Mouse (Mus musculus): ENCODE data around the gene Galnt17. TPM values are rescaled to one million over a fixed set of nuclear protein-coding genes. Genes with fewer than 3 reads are reported as not detected.

The Galnt17 gene
- polyA plus RNA-seq, 1 experiment from 2014 or later, result 3.6 TPM

DNA sequence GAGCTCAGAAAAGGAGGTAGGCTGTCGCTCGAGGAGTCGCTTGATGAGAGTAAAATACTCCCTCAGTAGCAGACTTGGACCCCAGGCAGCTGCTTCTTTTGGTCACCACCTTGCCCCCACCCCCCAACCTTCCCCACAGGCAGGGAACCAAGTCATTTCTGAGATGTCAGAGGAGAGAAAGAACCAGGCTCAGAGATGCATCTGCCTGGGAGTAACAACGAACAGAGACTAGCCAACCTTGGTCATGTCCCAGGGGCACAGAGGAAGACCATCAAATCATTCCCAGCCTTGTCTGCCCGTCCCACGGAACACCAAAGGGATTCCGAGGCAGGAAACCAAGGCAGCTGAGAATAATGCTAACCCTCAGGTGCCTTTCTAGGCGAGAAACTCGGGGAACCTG lies 293.0 kb downstream of the Galnt17 start:
- DNase-seq (ENCODE audit: low spot score) (no peak), ATAC-seq (no peak)
- 84% methylated on average over 9 of the region's 9 CpGs for WGBS
- Histone ChIP-seq H3K4me1 (ENCODE audit: control insufficient read depth, insufficient read depth, low read length) (peaks cover 12% of the 10 kb centered on the region; the same call in 1 of the 2 replicates), H3K4me3 (ENCODE audit: low read depth, low read length) (no peak overlapping the region), H3K9me3 (replicated peaks; ENCODE audit: control insufficient read depth, low read length) (no peaks in the 10 kb centered on the region), H3K9ac (ENCODE audit: low read length) (no peak overlapping the region), H3K4me2 (ENCODE audit: low read length) (no peak overlapping the region), H3K27ac (ENCODE audit: low read depth, low read length) (no peak overlapping the region), H3K36me3 (ENCODE audit: control insufficient read depth, insufficient read depth, low read length) (no peaks in the 10 kb centered on the region), H3K27me3 (replicated peaks; ENCODE audit: control insufficient read depth, insufficient read depth, low read length) (no peaks in the 10 kb centered on the region)

DNA sequence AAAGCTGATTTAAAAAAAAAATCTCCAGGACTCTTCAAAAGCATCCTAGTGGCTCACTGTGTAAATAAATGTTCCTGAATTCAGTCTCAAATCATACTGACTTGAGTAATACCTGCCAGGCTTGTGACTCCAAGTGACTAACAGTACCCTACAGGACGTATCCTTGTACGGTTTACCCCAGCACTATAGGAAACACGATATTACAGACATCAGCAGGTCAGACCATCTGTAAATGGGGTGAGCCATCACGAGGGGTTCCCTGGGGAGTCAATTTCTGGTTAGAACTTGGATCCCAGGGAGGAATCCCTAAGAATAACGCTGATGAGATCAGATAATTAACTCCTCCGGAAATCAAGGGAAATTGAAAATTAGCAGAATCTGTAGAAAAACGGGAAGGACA lies 294.5 kb downstream of the Galnt17 start:
- no peak overlapping the region for H3K4me2 ChIP-seq (ENCODE audit: low read length)
- ATAC-seq, result no peak

DNA sequence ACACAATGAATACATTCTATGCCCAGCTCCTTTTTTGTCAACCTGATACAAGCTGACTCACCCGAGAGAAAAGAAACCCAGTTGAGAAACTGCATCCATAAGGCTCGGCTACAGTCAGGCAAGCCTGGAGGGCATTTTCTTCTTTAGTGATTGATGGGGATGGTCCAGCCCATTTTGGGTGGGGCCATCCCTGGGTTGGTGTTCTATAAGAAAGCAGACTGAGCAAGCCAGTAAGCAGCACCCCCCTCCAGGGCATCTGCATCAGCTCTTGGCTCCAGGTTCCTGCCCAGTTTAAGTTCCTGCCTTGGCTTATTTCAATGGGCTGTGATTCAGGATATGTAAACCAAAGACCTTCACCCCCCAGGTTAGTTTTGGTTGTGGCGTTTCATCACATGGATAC lies 295.2 kb downstream of the Galnt17 start:
- DNase-seq (ENCODE audit: low spot score), result no peak

More for the DNA sequence above, 294.5 kb downstream of the Galnt17 start:
- H3K27ac ChIP-seq (ENCODE audit: low read depth, low read length), result no peak overlapping the region
- WGBS, result 80% methylated on average over 7 of the region's 7 CpGs
- H3K27me3 ChIP-seq (replicated peaks; ENCODE audit: control insufficient read depth, insufficient read depth, low read length), result no peaks in the 10 kb centered on the region
- DNase-seq (ENCODE audit: low spot score), result no peak
- no peak overlapping the region for H3K9ac ChIP-seq (ENCODE audit: low read length)
- no peaks in the 10 kb centered on the region for H3K9me3 ChIP-seq (replicated peaks; ENCODE audit: control insufficient read depth, low read length)
- H3K36me3 ChIP-seq (ENCODE audit: control insufficient read depth, insufficient read depth, low read length), result no peaks in the 10 kb centered on the region
- no peak overlapping the region for H3K4me3 ChIP-seq (ENCODE audit: low read depth, low read length)
- H3K4me1 ChIP-seq (ENCODE audit: control insufficient read depth, insufficient read depth, low read length), result 0 out of 2 replicates have a peak, but pooled peaks cover 1% of the 10 kb centered on the region

DNA sequence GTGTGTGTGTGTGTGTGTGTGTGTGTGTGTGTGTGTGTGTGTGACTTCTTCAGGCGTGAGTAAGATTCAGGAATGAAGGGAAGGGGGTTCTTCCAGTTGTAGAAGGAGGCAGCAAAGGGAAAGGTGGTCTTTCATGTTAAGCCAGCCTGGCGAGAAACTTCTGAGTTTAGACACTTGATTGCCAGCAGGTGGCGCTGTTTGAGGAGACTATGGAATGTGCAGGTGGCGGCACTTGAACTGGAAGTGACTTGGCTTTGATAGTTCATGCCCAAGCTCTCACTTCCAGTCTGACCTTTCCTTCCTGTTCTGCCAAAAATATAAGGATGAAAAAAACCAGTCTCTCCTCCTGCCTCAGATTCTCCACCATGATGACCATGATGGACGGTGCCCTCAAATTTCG lies 298.8 kb downstream of the Galnt17 start:
- Histone ChIP-seq H3K9me3 (replicated peaks; ENCODE audit: control insufficient read depth, low read length) (0 out of 2 replicates have a peak, but pooled peaks cover 3% of the 10 kb centered on the region), H3K4me3 (ENCODE audit: low read depth, low read length) (no peak overlapping the region), H3K9ac (ENCODE audit: low read length) (no peak overlapping the region), H3K4me2 (ENCODE audit: low read length) (no peak overlapping the region), H3K4me1 (ENCODE audit: control insufficient read depth, insufficient read depth, low read length) (0 out of 2 replicates have a peak, but pooled peaks cover 5% of the 10 kb centered on the region), H3K36me3 (ENCODE audit: control insufficient read depth, insufficient read depth, low read length) (no peaks in the 10 kb centered on the region), H3K27ac (ENCODE audit: low read depth, low read length) (no peak overlapping the region), H3K27me3 (replicated peaks; ENCODE audit: control insufficient read depth, insufficient read depth, low read length) (no peaks in the 10 kb centered on the region)
- DNase-seq (ENCODE audit: low spot score) (peak; percentile 36), ATAC-seq (no peak)
- 60% methylated on average over 6 of the region's 6 CpGs for WGBS

More for the DNA sequence above, 295.2 kb downstream of the Galnt17 start:
- Histone ChIP-seq H3K36me3 (ENCODE audit: control insufficient read depth, insufficient read depth, low read length) (no peaks in the 10 kb centered on the region), H3K4me2 (ENCODE audit: low read length) (no peak overlapping the region), H3K27me3 (replicated peaks; ENCODE audit: control insufficient read depth, insufficient read depth, low read length) (no peaks in the 10 kb centered on the region), H3K4me3 (ENCODE audit: low read depth, low read length) (no peak overlapping the region), H3K4me1 (ENCODE audit: control insufficient read depth, insufficient read depth, low read length) (no peaks in the 10 kb centered on the region), H3K9ac (ENCODE audit: low read length) (no peak overlapping the region), H3K27ac (ENCODE audit: low read depth, low read length) (no peak overlapping the region), H3K9me3 (replicated peaks; ENCODE audit: control insufficient read depth, low read length) (no peaks in the 10 kb centered on the region)
- ATAC-seq, result no peak
- WGBS, result 69% methylated on average over 3 of the region's 3 CpGs

DNA sequence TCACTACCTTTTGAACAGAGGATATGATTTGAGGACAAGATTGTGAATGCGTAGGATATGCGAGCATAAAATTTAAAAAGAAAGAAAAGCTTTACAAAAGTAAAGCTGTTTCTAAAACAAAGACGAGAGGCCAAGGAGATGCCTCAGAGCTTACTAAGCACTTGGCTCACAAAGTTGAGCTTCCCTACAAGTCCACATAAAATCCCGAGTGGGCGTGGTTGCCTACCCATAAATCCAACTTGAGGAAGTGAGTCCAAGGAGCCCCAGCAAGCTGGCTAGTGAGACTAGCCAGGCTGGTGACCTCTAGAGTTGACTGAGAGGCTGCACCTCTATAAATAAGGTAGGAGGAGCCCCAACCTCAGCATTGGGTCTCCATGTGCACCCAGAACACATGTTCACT lies 299.8 kb downstream of the Galnt17 start:
- Histone ChIP-seq H3K4me2 (ENCODE audit: low read length) (no peak overlapping the region), H3K9me3 (replicated peaks; ENCODE audit: control insufficient read depth, low read length) (0 out of 2 replicates have a peak, but pooled peaks cover 3% of the 10 kb centered on the region), H3K9ac (ENCODE audit: low read length) (no peak overlapping the region), H3K27ac (ENCODE audit: low read depth, low read length) (no peak overlapping the region), H3K4me1 (ENCODE audit: control insufficient read depth, insufficient read depth, low read length) (0 out of 2 replicates have a peak, but pooled peaks cover 5% of the 10 kb centered on the region), H3K27me3 (replicated peaks; ENCODE audit: control insufficient read depth, insufficient read depth, low read length) (no peaks in the 10 kb centered on the region), H3K36me3 (ENCODE audit: control insufficient read depth, insufficient read depth, low read length) (no peaks in the 10 kb centered on the region), H3K4me3 (ENCODE audit: low read depth, low read length) (no peak overlapping the region)
- no peak for DNase-seq (ENCODE audit: low spot score)
- no peak for ATAC-seq
- 95% methylated on average over 5 of the region's 5 CpGs for WGBS

DNA sequence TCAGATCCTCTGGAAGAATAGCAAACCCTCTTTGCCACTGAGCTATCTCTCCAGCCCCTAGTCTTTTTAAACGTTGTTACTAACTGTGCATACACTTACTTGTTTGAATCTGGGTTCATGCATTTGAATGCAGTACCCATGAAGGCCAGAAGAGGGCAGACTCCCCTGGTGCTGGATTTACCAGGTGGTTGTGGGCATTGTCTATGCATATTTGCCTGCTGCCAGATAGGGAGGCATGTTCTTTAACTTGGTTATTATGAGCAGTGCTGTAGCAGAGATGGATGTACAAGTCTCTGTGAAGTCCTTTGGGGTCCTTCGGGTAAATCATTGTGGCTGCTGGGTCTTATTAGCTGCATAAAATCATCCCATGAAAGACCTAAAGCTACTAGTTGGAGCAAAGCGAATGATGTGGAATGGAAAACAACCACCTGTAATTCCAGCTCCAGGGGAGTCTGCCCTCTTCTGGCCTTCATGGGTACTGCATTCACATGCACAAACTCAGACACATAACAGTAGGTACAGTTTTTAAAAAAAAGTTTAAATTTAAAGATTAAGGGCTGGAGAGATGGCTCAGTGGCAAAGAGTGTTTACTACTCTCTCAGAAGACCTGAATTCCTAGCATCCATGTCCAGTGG lies 300.3 kb downstream of the Galnt17 start:
- Histone ChIP-seq H3K9me3 (replicated peaks; ENCODE audit: control insufficient read depth, low read length) (0 out of 2 replicates have a peak, but pooled peaks cover 3% of the 10 kb centered on the region), H3K27me3 (replicated peaks; ENCODE audit: control insufficient read depth, insufficient read depth, low read length) (no peaks in the 10 kb centered on the region), H3K27ac (ENCODE audit: low read depth, low read length) (peak overlapping the region; percentile 66; the same call in 1 of the 2 replicates), H3K9ac (ENCODE audit: low read length) (no peak overlapping the region), H3K36me3 (ENCODE audit: control insufficient read depth, insufficient read depth, low read length) (no peaks in the 10 kb centered on the region), H3K4me2 (ENCODE audit: low read length) (no peak overlapping the region), H3K4me3 (ENCODE audit: low read depth, low read length) (no peak overlapping the region), H3K4me1 (ENCODE audit: control insufficient read depth, insufficient read depth, low read length) (0 out of 2 replicates have a peak, but pooled peaks cover 5% of the 10 kb centered on the region)
- DNase-seq (ENCODE audit: low spot score) (peak; percentile 43), ATAC-seq (no peak; the same call in 1 of the 2 replicates)
- 71% methylated on average over 3 of the region's 3 CpGs for WGBS

DNA sequence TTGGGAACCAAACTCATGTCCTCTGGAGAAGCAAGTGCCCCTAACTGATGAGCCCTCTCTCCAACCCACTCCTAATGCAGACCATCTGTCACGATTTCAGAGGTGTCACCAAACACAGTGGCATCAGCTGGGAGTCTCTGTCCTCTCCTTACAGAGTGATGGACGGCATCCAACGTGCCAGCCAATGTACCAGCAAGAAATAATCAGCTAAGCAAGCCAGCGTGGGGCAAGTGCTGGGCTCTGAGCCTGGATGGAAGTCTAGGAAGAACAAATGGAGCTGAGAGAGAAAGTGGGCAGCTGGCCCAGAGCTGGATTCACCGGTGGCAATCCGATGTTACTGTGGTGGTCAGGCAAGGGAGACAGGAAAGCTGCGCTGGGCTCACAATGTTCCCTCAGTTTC lies 301.1 kb downstream of the Galnt17 start:
- H3K27ac ChIP-seq (ENCODE audit: low read depth, low read length), result peak overlapping the region; percentile 66
- DNase-seq (ENCODE audit: low spot score) (peak; percentile 90), ATAC-seq (peak; percentile 90)
- no peaks in the 10 kb centered on the region for H3K36me3 ChIP-seq (ENCODE audit: control insufficient read depth, insufficient read depth, low read length)
- H3K9ac ChIP-seq (ENCODE audit: low read length), result no peak overlapping the region
- H3K4me3 ChIP-seq (ENCODE audit: low read depth, low read length), result no peak overlapping the region
- no peak overlapping the region for H3K4me2 ChIP-seq (ENCODE audit: low read length)
- no peaks in the 10 kb centered on the region for H3K27me3 ChIP-seq (replicated peaks; ENCODE audit: control insufficient read depth, insufficient read depth, low read length)
- H3K4me1 ChIP-seq (ENCODE audit: control insufficient read depth, insufficient read depth, low read length), result 0 out of 2 replicates have a peak, but pooled peaks cover 5% of the 10 kb centered on the region
- H3K9me3 ChIP-seq (replicated peaks; ENCODE audit: control insufficient read depth, low read length), result 0 out of 2 replicates have a peak, but pooled peaks cover 3% of the 10 kb centered on the region
- 33% methylated on average over 7 of the region's 7 CpGs for WGBS

DNA sequence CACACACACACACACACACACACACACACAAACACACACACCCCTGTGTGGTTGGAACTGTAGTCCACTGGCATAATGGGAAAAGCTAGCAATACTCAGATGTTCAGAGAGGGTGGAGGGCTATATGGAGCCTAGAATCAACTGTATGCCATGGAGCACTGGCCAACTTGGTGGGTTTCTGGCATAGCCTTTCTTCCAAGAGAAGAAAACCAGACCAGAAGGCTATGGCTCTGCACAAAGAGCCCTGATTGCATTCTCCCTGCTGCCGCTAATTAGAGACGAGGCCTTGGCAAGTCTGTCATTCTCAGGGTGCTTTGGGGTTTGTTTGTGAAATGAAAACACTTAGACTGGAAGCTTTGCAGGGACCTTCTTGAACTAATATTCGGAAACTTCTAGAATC lies 301.8 kb downstream of the Galnt17 start:
- 0 out of 2 replicates have a peak, but pooled peaks cover 3% of the 10 kb centered on the region for H3K9me3 ChIP-seq (replicated peaks; ENCODE audit: control insufficient read depth, low read length)
- no peaks in the 10 kb centered on the region for H3K27me3 ChIP-seq (replicated peaks; ENCODE audit: control insufficient read depth, insufficient read depth, low read length)
- H3K9ac ChIP-seq (ENCODE audit: low read length), result no peak overlapping the region
- no peak overlapping the region for H3K4me2 ChIP-seq (ENCODE audit: low read length)
- ATAC-seq (peak; percentile 58; the same call in 1 of the 2 replicates), DNase-seq (ENCODE audit: low spot score) (peak; percentile 82)
- H3K36me3 ChIP-seq (ENCODE audit: control insufficient read depth, insufficient read depth, low read length), result no peaks in the 10 kb centered on the region
- peak overlapping the region; percentile 66; the same call in 1 of the 2 replicates for H3K27ac ChIP-seq (ENCODE audit: low read depth, low read length)
- no peak overlapping the region for H3K4me3 ChIP-seq (ENCODE audit: low read depth, low read length)
- 0 out of 2 replicates have a peak, but pooled peaks cover 5% of the 10 kb centered on the region for H3K4me1 ChIP-seq (ENCODE audit: control insufficient read depth, insufficient read depth, low read length)
- 34% methylated on average over 3 of the region's 3 CpGs for WGBS

DNA sequence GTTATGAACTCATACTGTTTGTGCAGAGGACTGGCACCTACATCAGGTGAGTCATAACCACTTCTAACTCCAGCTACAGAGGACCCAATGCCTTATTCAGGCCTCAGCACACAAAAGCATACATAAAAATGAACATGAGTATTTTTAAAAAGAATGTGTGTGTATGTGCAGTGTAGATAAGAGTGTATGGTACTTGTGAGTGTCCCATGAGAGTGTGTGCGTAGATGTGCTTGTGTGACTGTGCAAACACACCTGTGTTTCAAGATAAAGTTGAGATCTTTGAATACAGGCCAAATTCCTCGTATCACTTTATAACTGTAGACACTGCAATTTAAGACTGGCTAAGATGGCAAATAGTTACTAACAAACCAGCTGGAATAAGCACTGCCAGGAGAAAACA lies 307.7 kb downstream of the Galnt17 start:
- no peak overlapping the region for H3K4me3 ChIP-seq (ENCODE audit: low read depth, low read length)
- 89% methylated on average over 2 of the region's 2 CpGs for WGBS
- no peaks in the 10 kb centered on the region for H3K27me3 ChIP-seq (replicated peaks; ENCODE audit: control insufficient read depth, insufficient read depth, low read length)
- H3K27ac ChIP-seq (ENCODE audit: low read depth, low read length), result no peak overlapping the region
- DNase-seq (ENCODE audit: low spot score) (no peak), ATAC-seq (no peak)
- H3K4me1 ChIP-seq (ENCODE audit: control insufficient read depth, insufficient read depth, low read length), result no peaks in the 10 kb centered on the region
- H3K36me3 ChIP-seq (ENCODE audit: control insufficient read depth, insufficient read depth, low read length), result no peaks in the 10 kb centered on the region
- H3K9ac ChIP-seq (ENCODE audit: low read length), result no peak overlapping the region
- H3K4me2 ChIP-seq (ENCODE audit: low read length), result no peak overlapping the region
- 0 out of 2 replicates have a peak, but pooled peaks cover 3% of the 10 kb centered on the region for H3K9me3 ChIP-seq (replicated peaks; ENCODE audit: control insufficient read depth, low read length)
